Mouse (Mus musculus) spleen, postnatal 0 days (tissue): Measurements from ENCODE around the gene Akap14. TPM values are rescaled to one million over a fixed set of nuclear protein-coding genes. Genes with fewer than 3 reads are reported as not detected.

ENCODE experiments used
- polyA plus RNA-seq: library from polyadenylated mRNA; unstranded; fragments of >200 nt; fragmentation: Nextera tagmentation; extraction: Ambion mirVana; gene quantifications from 2 replicates; pipeline ENCODE4 v1.2.1, GENCODE M21; 2015

Akap14 gene
- 0.17 and 0.18 TPM in 2 replicates for polyA plus RNA-seq

DNA sequence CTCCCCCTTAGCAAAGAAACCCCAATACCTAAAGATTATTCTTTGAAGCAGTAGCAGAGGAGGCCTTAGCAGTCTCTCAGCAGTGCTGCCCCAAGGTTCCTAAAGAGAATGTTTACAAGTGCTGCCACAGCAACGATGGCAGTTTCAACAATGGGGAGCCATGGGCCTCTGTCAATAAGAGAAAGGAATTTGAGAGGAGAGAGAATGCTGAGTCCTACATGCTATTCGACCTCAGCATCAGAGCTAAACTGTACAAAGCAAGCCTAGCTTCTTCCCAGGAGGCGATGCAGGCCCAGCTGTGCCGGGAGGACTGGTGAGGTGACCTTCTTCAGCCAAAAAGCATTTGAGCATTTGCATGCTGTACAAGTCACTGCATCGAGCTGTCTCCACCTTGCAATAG lies at the start of gene Akap14:
Gene Akap14, minus strand, starts transcription at position 101 of the 400 bp plus-strand sequence.

DNA sequence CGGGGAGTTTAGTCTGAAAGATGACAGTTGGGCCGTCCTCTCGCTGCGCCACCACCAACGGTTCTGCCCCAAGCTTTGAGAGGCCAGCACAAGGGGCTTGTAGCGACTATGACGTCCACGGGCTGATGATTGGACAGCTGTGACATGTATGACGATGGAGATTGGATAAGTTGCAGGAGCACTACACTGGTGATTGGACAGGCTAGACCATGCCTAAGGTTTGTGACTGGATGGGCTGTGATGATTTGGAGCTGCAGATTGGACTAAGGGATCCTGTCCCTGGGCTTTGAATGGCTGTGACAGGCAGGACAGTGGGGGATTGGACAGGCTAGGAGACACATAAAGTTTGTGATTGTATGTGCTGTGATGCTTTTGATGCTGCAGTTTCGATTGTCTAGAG lies 42.3 kb upstream of the Akap14 start, which contains the start of gene Gm9:
Gene Gm9, minus strand, starts transcription at position 101 of the 400 bp plus-strand sequence.

DNA sequence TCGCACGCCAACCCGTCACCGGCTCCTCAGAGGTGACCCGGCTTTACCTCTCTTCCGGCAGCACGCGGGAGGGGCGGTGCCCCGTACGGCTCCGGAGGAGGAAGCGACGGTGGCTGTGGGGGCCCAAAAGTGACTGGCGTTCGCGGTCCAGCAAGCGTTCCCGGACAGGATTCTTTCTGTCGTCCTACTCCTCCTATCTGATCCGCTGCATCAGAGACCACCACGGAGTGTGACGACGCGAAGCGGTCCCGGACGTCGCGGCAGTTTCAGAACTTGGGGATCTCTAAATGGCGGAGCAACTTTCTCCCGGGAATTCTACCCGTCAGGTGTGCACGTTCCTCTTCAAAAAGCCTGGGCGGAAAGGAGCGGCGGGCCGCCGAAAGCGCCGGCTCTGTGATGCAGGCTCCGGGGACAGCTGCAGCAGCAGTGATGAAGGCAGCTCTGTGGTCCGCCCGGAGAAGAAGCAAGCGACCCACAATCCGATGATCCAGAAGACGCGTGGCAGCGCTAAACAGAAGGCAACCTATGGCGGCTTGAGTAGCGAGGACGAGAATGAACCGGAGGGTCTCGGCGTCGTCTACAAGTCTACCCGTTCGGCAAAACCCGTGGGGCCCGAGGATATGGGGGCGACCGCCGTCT lies 22.6 kb upstream of the Akap14 start, which contains the start of the genes Ndufa1 and Rnf113a1:
Gene Ndufa1, minus strand, starts transcription at position 59 of the 639 bp plus-strand sequence.
Gene Rnf113a1, plus strand, starts transcription at position 141 of the 639 bp plus-strand sequence.

DNA sequence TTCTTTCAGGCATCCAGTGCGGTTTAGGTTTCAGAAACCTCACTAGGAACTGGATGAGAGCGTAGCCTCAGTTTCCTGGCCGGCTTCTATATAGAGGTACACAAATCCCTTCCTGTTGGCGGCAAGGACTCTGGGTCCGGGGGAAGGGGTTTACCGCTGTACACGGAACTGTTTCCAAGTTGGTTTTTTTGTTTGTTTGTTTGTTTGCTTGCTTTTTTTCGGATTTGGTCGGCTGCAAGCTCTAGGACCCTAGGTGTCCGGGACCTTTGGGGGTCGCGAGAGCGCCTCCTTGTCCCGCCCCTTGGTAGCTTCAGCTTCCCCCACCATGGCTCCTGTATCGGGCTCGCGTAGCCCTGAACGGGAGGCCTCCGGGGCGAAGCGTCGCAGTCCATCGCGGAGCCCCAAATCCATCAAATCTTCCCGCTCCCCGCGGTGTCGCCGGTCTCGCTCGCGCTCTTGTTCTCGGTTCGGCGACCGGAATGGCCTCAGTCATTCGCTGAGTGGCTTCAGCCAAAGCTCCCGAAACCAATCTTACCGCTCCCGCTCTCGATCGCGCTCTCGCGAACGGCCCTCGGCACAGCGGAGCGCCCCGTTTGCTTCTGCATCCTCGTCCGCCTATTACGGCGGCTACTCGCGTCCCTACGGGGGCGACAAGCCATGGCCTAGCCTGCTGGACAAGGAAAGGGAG lies 41.8 kb downstream of the Akap14 start, which contains the start of gene Nkap:
Gene Nkap, plus strand, starts transcription at position 125 of the 688 bp plus-strand sequence.

DNA sequence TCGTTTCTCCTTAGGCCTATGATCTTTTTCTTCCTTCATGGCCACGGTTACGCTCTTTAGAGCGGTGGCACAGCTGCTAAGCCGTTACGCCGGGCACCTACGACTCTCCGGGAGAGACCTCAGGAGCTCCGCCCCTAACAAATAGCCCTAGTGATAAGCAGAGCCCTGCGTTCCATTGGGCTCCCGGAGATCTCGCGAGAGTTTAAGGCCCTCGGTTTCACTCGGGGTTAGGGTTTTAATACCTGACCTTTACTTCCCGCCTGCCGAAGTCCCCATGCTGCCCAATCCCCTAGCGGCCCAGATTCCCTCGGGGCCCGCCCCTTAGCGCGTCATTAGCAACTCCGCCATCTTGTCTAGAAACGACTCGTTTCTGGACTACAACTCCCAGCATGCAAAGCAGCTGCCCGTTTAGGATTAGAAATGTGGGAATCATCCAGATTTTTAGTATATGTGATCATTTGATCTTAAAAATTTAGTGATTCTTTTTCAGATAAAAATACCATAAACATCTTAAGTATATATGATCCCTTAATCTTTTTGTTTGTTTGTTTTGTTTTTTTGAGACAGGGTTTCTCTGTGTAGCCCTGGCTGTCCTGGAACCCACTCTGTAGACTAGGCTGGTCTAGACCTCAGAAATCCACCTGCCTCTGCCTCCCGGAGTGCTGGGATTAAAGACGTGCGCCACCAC lies 58.3 kb downstream of the Akap14 start, which contains the start of gene Upf3b:
Gene Upf3b, minus strand, starts transcription at position 130 of the 688 bp plus-strand sequence.

Other genes starting within 250 kb of the Akap14 start
- gene Sept6, start 177.0 kb downstream of the Akap14 start, polyA plus RNA-seq, result 7.2 and 8.9 TPM in 2 replicates
- gene Sowahd, start 120.0 kb downstream of the Akap14 start, polyA plus RNA-seq, result 0.12 and 0.36 TPM in 2 replicates
- gene Rpl39, start 83.4 kb downstream of the Akap14 start, polyA plus RNA-seq, result 658 and 701 TPM in 2 replicates
- 21.4 and 22.3 TPM in 2 replicates for gene Upf3b, start 58.5 kb downstream of the Akap14 start, polyA plus RNA-seq
- 10.0 and 12.0 TPM in 2 replicates for gene Nkap, start 42.0 kb downstream of the Akap14 start, polyA plus RNA-seq
- 372 and 394 TPM in 2 replicates for gene Ndufa1, start 22.3 kb upstream of the Akap14 start, polyA plus RNA-seq
- 5.3 and 6.3 TPM in 2 replicates for gene Rnf113a1, start 22.4 kb upstream of the Akap14 start, polyA plus RNA-seq
- gene Gm9, start 42.2 kb upstream of the Akap14 start, polyA plus RNA-seq, result not detected in 2 replicates
- gene Rhox1, start 53.4 kb upstream of the Akap14 start, polyA plus RNA-seq, result not detected in 2 replicates
- gene Rhox2a, start 76.1 kb upstream of the Akap14 start, polyA plus RNA-seq, result not detected in 2 replicates
- gene Rhox3a, start 81.1 kb upstream of the Akap14 start, polyA plus RNA-seq, result not detected in 2 replicates
- not detected in 2 replicates for gene Rhox4a, start 96.5 kb upstream of the Akap14 start, polyA plus RNA-seq
- not detected in 2 replicates for gene Rhox3a2, start 211.2 kb upstream of the Akap14 start, polyA plus RNA-seq
- gene Rhox4a2, start 222.0 kb upstream of the Akap14 start, polyA plus RNA-seq, result not detected in 2 replicates
- not detected in 2 replicates for gene Rhox2b, start 243.2 kb upstream of the Akap14 start, polyA plus RNA-seq